Mouse (Mus musculus) brain, embryonic 14.5 days (tissue): ENCODE measurements at regions not wholly inside any gene's neighbourhood (a gene's known extent, or its start where the extent isn't known, plus 50 kb on each side); places are given as distances from the start of the nearest gene placed in this dataset.

Source experiments
- CTCF ChIP-seq: fragments of 200-500 bp; IDR thresholded peaks from 2 replicates; pipeline ENCODE4 v1.5.1; 2012; ENCODE audit warnings: inconsistent platforms, mild to moderate bottlenecking, moderate library complexity, borderline replicate concordance; ENCODE audit not compliant: insufficient read depth, insufficient read length; ENCODE audit errors: extremely low read depth
- POLR2A ChIP-seq: fragments of 200-500 bp; IDR thresholded peaks from 2 replicates; pipeline ENCODE4 v1.6.1; 2012; ENCODE audit warnings: mild to moderate bottlenecking, inconsistent platforms, borderline replicate concordance; ENCODE audit not compliant: poor library complexity, insufficient read depth, insufficient read length, severe bottlenecking; ENCODE audit errors: extremely low read depth

DNA sequence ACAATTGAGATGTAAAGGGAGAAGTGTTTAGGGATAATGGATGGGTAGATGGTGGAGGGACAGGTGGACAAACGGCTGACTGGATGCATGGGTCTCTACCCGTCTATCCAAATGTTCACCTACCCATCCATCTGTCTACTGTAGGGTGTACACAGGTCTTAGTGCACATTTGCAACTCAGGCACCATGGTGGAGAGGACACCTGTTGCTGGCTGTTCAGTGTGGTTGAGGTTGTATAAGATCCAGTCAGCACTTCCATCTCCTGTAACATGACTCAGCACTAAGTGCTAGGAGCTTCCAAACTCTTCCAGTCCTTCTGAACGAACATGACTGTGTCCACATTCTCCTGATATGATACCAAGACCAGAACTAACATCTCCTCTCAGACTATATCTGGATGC, 158.0 kb downstream of the Auh start:
- TF ChIP-seq POLR2A (no peak), CTCF (no peak)
